Mouse (Mus musculus): ENCODE measurements around the gene Spp2. TPM values are rescaled to one million over a fixed set of nuclear protein-coding genes. Genes with fewer than 3 reads are reported as not detected.
"Not testable (repeated sequence)": the region's sequence is repeated elsewhere in the genome, so short reads cannot be mapped to it uniquely, and the experiment has no call there.

Spp2 gene
- polyA plus RNA-seq, 1 experiment from 2014 or later: 21.7 TPM

- Histone ChIP-seq H3K4me2 (no peak overlapping the region), H3K27me3 (replicated peaks) (no peaks in the 10 kb centered on the region), H3K4me3 (replicated peaks) (no peak overlapping the region), H3K9me3 (no peaks in the 10 kb centered on the region), H3K36me3 (no peaks in the 10 kb centered on the region), H3K27ac (no peak overlapping the region), H3K9ac (no peak overlapping the region), H3K4me1 (no peaks in the 10 kb centered on the region)
- no peak for ATAC-seq (ENCODE audit: insufficient read depth, low FRiP score, low read depth)
- WGBS: 53% methylated on average over 4 of the region's 4 CpGs
Measured at GRCm38 (mm10) chr1:88443383-88443782, 36.6 kb downstream of the Spp2 start.

- 81% methylated on average over 4 of the region's 4 CpGs for WGBS
- ATAC-seq (ENCODE audit: insufficient read depth, low FRiP score, low read depth): no peak
- Histone ChIP-seq H3K9me3 (no peaks in the 10 kb centered on the region), H3K27ac (no peak overlapping the region), H3K36me3 (no peaks in the 10 kb centered on the region), H3K9ac (no peak overlapping the region), H3K4me1 (no peaks in the 10 kb centered on the region), H3K27me3 (replicated peaks) (no peaks in the 10 kb centered on the region), H3K4me2 (no peak overlapping the region), H3K4me3 (replicated peaks) (no peak overlapping the region)
Measured at GRCm38 (mm10) chr1:88445400-88445799, 38.6 kb downstream of the Spp2 start.

GRCm38 (mm10) chr1:88446270-88447030, 39.7 kb downstream of the Spp2 start:
- Histone ChIP-seq H3K27me3 (replicated peaks) (no peaks in the 10 kb centered on the region), H3K4me1 (no peaks in the 10 kb centered on the region), H3K27ac (no peak overlapping the region), H3K9ac (no peak overlapping the region), H3K4me3 (replicated peaks) (no peak overlapping the region), H3K36me3 (no peaks in the 10 kb centered on the region), H3K4me2 (no peak overlapping the region), H3K9me3 (no peaks in the 10 kb centered on the region)
- 80% methylated on average over 16 of the region's 16 CpGs for WGBS
- ATAC-seq (ENCODE audit: insufficient read depth, low FRiP score, low read depth): no peak

- Histone ChIP-seq H3K4me1 (peaks cover 3% of the 10 kb centered on the region; the same call in 1 of the 2 replicates), H3K27ac (no peak overlapping the region), H3K36me3 (no peaks in the 10 kb centered on the region), H3K27me3 (replicated peaks) (no peaks in the 10 kb centered on the region), H3K9me3 (no peaks in the 10 kb centered on the region), H3K4me3 (replicated peaks) (no peak overlapping the region), H3K9ac (no peak overlapping the region), H3K4me2 (no peak overlapping the region)
- 23% methylated on average over 6 of the region's 6 CpGs for WGBS
- ATAC-seq (ENCODE audit: insufficient read depth, low FRiP score, low read depth): peak; percentile 60; the same call in 1 of the 2 replicates
Measured at GRCm38 (mm10) chr1:88447483-88447882, 40.7 kb downstream of the Spp2 start.

- H3K9me3 ChIP-seq; H3K36me3 ChIP-seq; H3K9ac ChIP-seq; ATAC-seq (ENCODE audit: insufficient read depth, low FRiP score, low read depth); H3K4me1 ChIP-seq; H3K27ac ChIP-seq; H3K4me3 ChIP-seq (replicated peaks); H3K27me3 ChIP-seq (replicated peaks); H3K4me2 ChIP-seq: not testable (repeated sequence)
- 77% methylated on average over 3 of the region's 3 CpGs for WGBS
Measured at GRCm38 (mm10) chr1:88448094-88448493, 41.3 kb downstream of the Spp2 start.

GRCm38 (mm10) chr1:88449741-88450140, 43.0 kb downstream of the Spp2 start:
- Histone ChIP-seq H3K4me3 (replicated peaks) (no peak overlapping the region), H3K27me3 (replicated peaks) (no peaks in the 10 kb centered on the region), H3K9ac (no peak overlapping the region), H3K36me3 (no peaks in the 10 kb centered on the region), H3K27ac (no peak overlapping the region), H3K9me3 (no peaks in the 10 kb centered on the region), H3K4me2 (no peak overlapping the region), H3K4me1 (peaks cover 6% of the 10 kb centered on the region; the same call in 1 of the 2 replicates)
- 69% methylated on average over 2 of the region's 2 CpGs for WGBS
- no peak for ATAC-seq (ENCODE audit: insufficient read depth, low FRiP score, low read depth)

DNA sequence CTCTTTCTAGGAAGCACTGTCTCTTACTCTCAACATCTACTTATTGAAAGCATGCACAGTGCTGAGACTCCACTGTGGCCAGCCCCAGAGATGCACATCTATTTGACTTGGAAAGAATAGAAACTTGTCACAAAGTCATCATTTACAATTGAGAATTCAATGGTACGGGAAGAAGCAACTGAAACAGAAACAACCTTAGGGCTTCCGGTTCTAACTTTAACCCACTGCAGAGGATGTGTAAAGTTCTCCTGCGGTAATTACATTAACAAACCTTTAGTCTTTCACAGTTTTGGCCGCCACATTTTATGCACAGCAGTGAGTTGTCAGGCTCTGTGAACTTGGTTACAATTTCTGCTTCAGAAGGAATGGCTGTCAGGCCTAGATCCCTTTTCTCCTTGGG, 43.9 kb downstream of the Spp2 start:
- no peak overlapping the region for H3K27ac ChIP-seq
- whole genome bisulfite sequencing: 77% methylated on average over 4 of the region's 4 CpGs
- H3K9me3 ChIP-seq: no peaks in the 10 kb centered on the region
- no peak overlapping the region for H3K9ac ChIP-seq
- ATAC-seq (ENCODE audit: insufficient read depth, low FRiP score, low read depth): no peak
- H3K4me1 ChIP-seq: peaks cover 6% of the 10 kb centered on the region; the same call in 1 of the 2 replicates
- H3K4me2 ChIP-seq: no peak overlapping the region
- H3K4me3 ChIP-seq (replicated peaks): no peak overlapping the region
- H3K36me3 ChIP-seq: no peaks in the 10 kb centered on the region
- no peaks in the 10 kb centered on the region for H3K27me3 ChIP-seq (replicated peaks)

- WGBS: 76% methylated on average over 6 of the region's 6 CpGs
- no peak overlapping the region for H3K4me3 ChIP-seq (replicated peaks)
- H3K27ac ChIP-seq: no peak overlapping the region
- no peaks in the 10 kb centered on the region for H3K27me3 ChIP-seq (replicated peaks)
- no peak for ATAC-seq (ENCODE audit: insufficient read depth, low FRiP score, low read depth)
- peaks cover 6% of the 10 kb centered on the region; the same call in 1 of the 2 replicates for H3K4me1 ChIP-seq
- H3K36me3 ChIP-seq: no peaks in the 10 kb centered on the region
- no peak overlapping the region for H3K9ac ChIP-seq
- H3K4me2 ChIP-seq: no peak overlapping the region
- no peaks in the 10 kb centered on the region for H3K9me3 ChIP-seq
Measured at GRCm38 (mm10) chr1:88452198-88452597, 45.4 kb downstream of the Spp2 start.

DNA sequence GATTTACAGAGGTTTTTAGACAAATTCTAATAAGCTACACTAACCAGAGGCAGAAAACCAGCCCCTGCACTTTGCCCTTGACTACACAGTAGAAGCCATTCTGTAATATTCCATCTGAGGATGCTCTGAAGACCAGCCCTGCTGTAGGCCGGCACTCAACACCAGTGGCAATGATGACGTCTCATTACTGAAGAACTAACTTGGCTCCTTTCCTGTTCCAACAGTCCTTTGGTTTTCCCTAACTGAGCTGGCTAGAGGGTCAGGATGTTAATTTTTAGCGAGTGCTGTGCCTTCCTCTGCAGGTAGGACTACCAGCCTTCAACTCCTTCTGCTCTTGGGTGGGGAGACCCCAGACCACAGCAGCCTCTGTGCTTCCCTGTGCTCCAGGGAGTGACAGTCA, 47.9 kb downstream of the Spp2 start:
- no peak overlapping the region for H3K27ac ChIP-seq
- 53% methylated on average over 3 of the region's 3 CpGs for WGBS
- H3K9ac ChIP-seq: no peak overlapping the region

DNA sequence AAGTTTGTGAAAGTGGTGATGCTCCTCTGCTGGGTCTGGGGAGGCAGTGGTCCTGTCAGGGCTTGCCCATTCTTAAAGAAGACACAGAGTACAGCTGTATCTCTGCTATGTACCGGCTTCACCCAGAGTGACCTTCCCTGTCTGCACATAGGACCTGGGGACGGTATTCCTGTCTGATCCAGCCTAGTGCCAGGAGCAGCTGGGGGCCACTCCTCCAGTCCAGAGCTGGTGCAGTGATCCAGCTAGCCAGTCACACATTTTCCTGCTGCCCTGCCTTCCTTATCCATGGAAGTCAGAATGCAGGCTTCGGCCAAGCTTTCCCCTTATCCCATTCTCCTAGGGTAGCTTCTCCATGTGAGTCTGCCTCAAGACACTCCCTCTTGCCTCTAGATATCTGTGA, 49.0 kb downstream of the Spp2 start:
- no peak overlapping the region for H3K4me3 ChIP-seq (replicated peaks)
- no peak overlapping the region for H3K4me2 ChIP-seq
- H3K27ac ChIP-seq: no peak overlapping the region
- H3K4me1 ChIP-seq: peaks cover 6% of the 10 kb centered on the region; the same call in 1 of the 2 replicates
- 49% methylated on average over 3 of the region's 3 CpGs for WGBS
- H3K9ac ChIP-seq: no peak overlapping the region
- H3K36me3 ChIP-seq: no peaks in the 10 kb centered on the region
- no peaks in the 10 kb centered on the region for H3K27me3 ChIP-seq (replicated peaks)
- no peak for ATAC-seq (ENCODE audit: insufficient read depth, low FRiP score, low read depth)
- H3K9me3 ChIP-seq: no peaks in the 10 kb centered on the region

More for the DNA sequence above, 47.9 kb downstream of the Spp2 start:
- no peaks in the 10 kb centered on the region for H3K9me3 ChIP-seq
- no peak overlapping the region for H3K4me3 ChIP-seq (replicated peaks)
- no peak overlapping the region for H3K4me2 ChIP-seq
- H3K4me1 ChIP-seq: peaks cover 6% of the 10 kb centered on the region; the same call in 1 of the 2 replicates
- H3K36me3 ChIP-seq: no peaks in the 10 kb centered on the region
- H3K27me3 ChIP-seq (replicated peaks): no peaks in the 10 kb centered on the region
- ATAC-seq (ENCODE audit: insufficient read depth, low FRiP score, low read depth): no peak

- 56% methylated on average over 14 of the region's 14 CpGs for WGBS
- Histone ChIP-seq H3K27me3 (replicated peaks) (no peaks in the 10 kb centered on the region), H3K27ac (no peak overlapping the region), H3K36me3 (no peaks in the 10 kb centered on the region), H3K4me1 (peaks cover 6% of the 10 kb centered on the region; the same call in 1 of the 2 replicates), H3K4me3 (replicated peaks) (no peak overlapping the region), H3K4me2 (no peak overlapping the region), H3K9ac (no peak overlapping the region), H3K9me3 (no peaks in the 10 kb centered on the region)
- ATAC-seq (ENCODE audit: insufficient read depth, low FRiP score, low read depth): no peak
Measured at GRCm38 (mm10) chr1:88456451-88457072, 49.8 kb downstream of the Spp2 start.

DNA sequence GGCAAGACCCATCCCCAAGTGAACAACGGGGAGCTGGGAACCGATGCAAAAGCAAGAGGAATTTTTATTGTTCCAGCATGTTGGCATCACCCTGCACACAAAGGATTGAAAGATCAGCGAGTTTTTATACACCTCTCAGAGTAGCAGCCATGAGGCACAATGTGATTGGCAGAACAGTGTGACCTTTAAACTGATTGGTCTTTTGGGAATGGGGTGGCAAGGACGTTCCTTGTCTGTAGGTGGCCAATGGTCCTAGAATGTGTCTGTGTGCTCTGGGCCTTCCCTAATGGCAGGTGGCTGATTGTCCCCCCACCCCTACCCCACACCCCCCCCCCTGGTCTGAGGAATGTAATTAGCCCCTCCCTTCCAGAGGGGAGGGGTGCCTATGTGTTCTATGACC, 52.4 kb downstream of the Spp2 start:
- no peaks in the 10 kb centered on the region for H3K27me3 ChIP-seq (replicated peaks)
- ATAC-seq (ENCODE audit: insufficient read depth, low FRiP score, low read depth): no peak
- WGBS: 96% methylated on average over 4 of the region's 4 CpGs
- H3K4me3 ChIP-seq (replicated peaks): no peak overlapping the region
- no peak overlapping the region for H3K27ac ChIP-seq
- no peak overlapping the region for H3K4me2 ChIP-seq
- no peak overlapping the region for H3K9ac ChIP-seq
- H3K4me1 ChIP-seq: peaks cover 7% of the 10 kb centered on the region; the same call in 1 of the 2 replicates
- no peaks in the 10 kb centered on the region for H3K36me3 ChIP-seq
- no peaks in the 10 kb centered on the region for H3K9me3 ChIP-seq

Data from stomach, embryonic 15.5 days (tissue).